Mouse (Mus musculus): ENCODE data around the gene Ddx10. TPM values are rescaled to one million over a fixed set of nuclear protein-coding genes. Genes with fewer than 3 reads are reported as not detected.

Gene Ddx10
- polyA plus RNA-seq, 1 experiment from 2014 or later = 27.1 TPM

GRCm38 (mm10) chr9:53075931-53076330, 171.9 kb downstream of the Ddx10 start:
- Histone ChIP-seq H3K9me3 (ENCODE audit: control insufficient read depth, low read depth, low read length) (no peaks in the 10 kb centered on the region), H3K27me3 (ENCODE audit: control insufficient read depth, insufficient read depth, low read length) (no peaks in the 10 kb centered on the region), H3K27ac (ENCODE audit: low read length) (no peak overlapping the region), H3K9ac (replicated peaks; ENCODE audit: low read depth, low read length) (no peak overlapping the region), H3K4me1 (ENCODE audit: control insufficient read depth, insufficient read depth, low read length) (no peaks in the 10 kb centered on the region), H3K4me2 (replicated peaks; ENCODE audit: low read depth, low read length) (no peak overlapping the region), H3K4me3 (ENCODE audit: low read depth, low read length) (no peak overlapping the region), H3K36me3 (ENCODE audit: control insufficient read depth, insufficient read depth, low read length) (no peaks in the 10 kb centered on the region)
- 68% methylated on average over 3 of the region's 3 CpGs for WGBS
- no peak for ATAC-seq (ENCODE audit: insufficient number of reproducible peaks, insufficient read depth, low FRiP score, low read depth)

GRCm38 (mm10) chr9:53074443-53074842, 173.4 kb downstream of the Ddx10 start:
- no peak overlapping the region for H3K4me2 ChIP-seq (replicated peaks; ENCODE audit: low read depth, low read length)
- no peaks in the 10 kb centered on the region for H3K9me3 ChIP-seq (ENCODE audit: control insufficient read depth, low read depth, low read length)
- 70% methylated on average over 3 of the region's 3 CpGs for WGBS
- no peak overlapping the region for H3K9ac ChIP-seq (replicated peaks; ENCODE audit: low read depth, low read length)
- no peaks in the 10 kb centered on the region for H3K36me3 ChIP-seq (ENCODE audit: control insufficient read depth, insufficient read depth, low read length)
- H3K27ac ChIP-seq (ENCODE audit: low read length) = no peak overlapping the region
- ATAC-seq (ENCODE audit: insufficient number of reproducible peaks, insufficient read depth, low FRiP score, low read depth) = no peak
- H3K4me3 ChIP-seq (ENCODE audit: low read depth, low read length) = no peak overlapping the region
- no peaks in the 10 kb centered on the region for H3K27me3 ChIP-seq (ENCODE audit: control insufficient read depth, insufficient read depth, low read length)
- H3K4me1 ChIP-seq (ENCODE audit: control insufficient read depth, insufficient read depth, low read length) = no peaks in the 10 kb centered on the region

- Histone ChIP-seq H3K36me3 (ENCODE audit: control insufficient read depth, insufficient read depth, low read length) (no peaks in the 10 kb centered on the region), H3K27me3 (ENCODE audit: control insufficient read depth, insufficient read depth, low read length) (no peaks in the 10 kb centered on the region), H3K4me1 (ENCODE audit: control insufficient read depth, insufficient read depth, low read length) (no peaks in the 10 kb centered on the region), H3K27ac (ENCODE audit: low read length) (no peak overlapping the region), H3K4me2 (replicated peaks; ENCODE audit: low read depth, low read length) (no peak overlapping the region), H3K4me3 (ENCODE audit: low read depth, low read length) (no peak overlapping the region), H3K9me3 (ENCODE audit: control insufficient read depth, low read depth, low read length) (no peaks in the 10 kb centered on the region), H3K9ac (replicated peaks; ENCODE audit: low read depth, low read length) (no peak overlapping the region)
- ATAC-seq (ENCODE audit: insufficient number of reproducible peaks, insufficient read depth, low FRiP score, low read depth) = no peak
- WGBS = 73% methylated on average over 10 of the region's 10 CpGs
These were observed 174.2 kb downstream of the Ddx10 start for GRCm38 (mm10) chr9:53073576-53074112.

GRCm38 (mm10) chr9:53072088-53072487, 175.8 kb downstream of the Ddx10 start:
- no peak for ATAC-seq (ENCODE audit: insufficient number of reproducible peaks, insufficient read depth, low FRiP score, low read depth)
- 80% methylated on average over 9 of the region's 9 CpGs for WGBS
- no peak overlapping the region for H3K27ac ChIP-seq (ENCODE audit: low read length)

GRCm38 (mm10) chr9:53070875-53071524, 176.9 kb downstream of the Ddx10 start:
- H3K36me3 ChIP-seq (ENCODE audit: control insufficient read depth, insufficient read depth, low read length) = no peaks in the 10 kb centered on the region

More at GRCm38 (mm10) chr9:53072088-53072487, 175.8 kb downstream of the Ddx10 start:
- Histone ChIP-seq H3K27me3 (ENCODE audit: control insufficient read depth, insufficient read depth, low read length) (no peaks in the 10 kb centered on the region), H3K4me3 (ENCODE audit: low read depth, low read length) (no peak overlapping the region), H3K9ac (replicated peaks; ENCODE audit: low read depth, low read length) (no peak overlapping the region), H3K36me3 (ENCODE audit: control insufficient read depth, insufficient read depth, low read length) (no peaks in the 10 kb centered on the region), H3K4me2 (replicated peaks; ENCODE audit: low read depth, low read length) (no peak overlapping the region), H3K9me3 (ENCODE audit: control insufficient read depth, low read depth, low read length) (no peaks in the 10 kb centered on the region), H3K4me1 (ENCODE audit: control insufficient read depth, insufficient read depth, low read length) (no peaks in the 10 kb centered on the region)

GRCm38 (mm10) chr9:53068166-53068565, 179.7 kb downstream of the Ddx10 start:
- Histone ChIP-seq H3K36me3 (ENCODE audit: control insufficient read depth, insufficient read depth, low read length) (no peaks in the 10 kb centered on the region), H3K9me3 (ENCODE audit: control insufficient read depth, low read depth, low read length) (no peaks in the 10 kb centered on the region), H3K27me3 (ENCODE audit: control insufficient read depth, insufficient read depth, low read length) (no peaks in the 10 kb centered on the region), H3K9ac (replicated peaks; ENCODE audit: low read depth, low read length) (no peak overlapping the region), H3K4me2 (replicated peaks; ENCODE audit: low read depth, low read length) (no peak overlapping the region), H3K4me1 (ENCODE audit: control insufficient read depth, insufficient read depth, low read length) (no peaks in the 10 kb centered on the region), H3K4me3 (ENCODE audit: low read depth, low read length) (no peak overlapping the region), H3K27ac (ENCODE audit: low read length) (no peak overlapping the region)
- 93% methylated on average over 5 of the region's 5 CpGs for WGBS
- no peak for ATAC-seq (ENCODE audit: insufficient number of reproducible peaks, insufficient read depth, low FRiP score, low read depth)

More at GRCm38 (mm10) chr9:53070875-53071524, 176.9 kb downstream of the Ddx10 start:
- Histone ChIP-seq H3K9me3 (ENCODE audit: control insufficient read depth, low read depth, low read length) (no peaks in the 10 kb centered on the region), H3K9ac (replicated peaks; ENCODE audit: low read depth, low read length) (no peak overlapping the region), H3K4me3 (ENCODE audit: low read depth, low read length) (no peak overlapping the region), H3K4me2 (replicated peaks; ENCODE audit: low read depth, low read length) (no peak overlapping the region), H3K4me1 (ENCODE audit: control insufficient read depth, insufficient read depth, low read length) (no peaks in the 10 kb centered on the region), H3K27me3 (ENCODE audit: control insufficient read depth, insufficient read depth, low read length) (no peaks in the 10 kb centered on the region), H3K27ac (ENCODE audit: low read length) (no peak overlapping the region)
- no peak for ATAC-seq (ENCODE audit: insufficient number of reproducible peaks, insufficient read depth, low FRiP score, low read depth)
- 75% methylated on average over 12 of the region's 12 CpGs for WGBS

- H3K9ac ChIP-seq (replicated peaks; ENCODE audit: low read depth, low read length) = no peak overlapping the region
- H3K4me2 ChIP-seq (replicated peaks; ENCODE audit: low read depth, low read length) = no peak overlapping the region
- no peak overlapping the region for H3K27ac ChIP-seq (ENCODE audit: low read length)
- H3K4me1 ChIP-seq (ENCODE audit: control insufficient read depth, insufficient read depth, low read length) = no peaks in the 10 kb centered on the region
- no peaks in the 10 kb centered on the region for H3K27me3 ChIP-seq (ENCODE audit: control insufficient read depth, insufficient read depth, low read length)
- no peak overlapping the region for H3K4me3 ChIP-seq (ENCODE audit: low read depth, low read length)
- no peaks in the 10 kb centered on the region for H3K36me3 ChIP-seq (ENCODE audit: control insufficient read depth, insufficient read depth, low read length)
- H3K9me3 ChIP-seq (ENCODE audit: control insufficient read depth, low read depth, low read length) = no peaks in the 10 kb centered on the region; the same call in 1 of the 2 replicates
- 0 out of 2 replicates have a peak, but pooled peaks have one; percentile 33 for ATAC-seq (ENCODE audit: insufficient number of reproducible peaks, insufficient read depth, low FRiP score, low read depth)
- WGBS = 22% methylated on average over 4 of the region's 4 CpGs
These were observed 181.4 kb downstream of the Ddx10 start for GRCm38 (mm10) chr9:53066428-53066827.

GRCm38 (mm10) chr9:53065028-53065427, 182.8 kb downstream of the Ddx10 start:
- H3K9me3 ChIP-seq (ENCODE audit: control insufficient read depth, low read depth, low read length) = no peaks in the 10 kb centered on the region; the same call in 1 of the 2 replicates
- 61% methylated on average over 2 of the region's 2 CpGs for WGBS

More at GRCm38 (mm10) chr9:53065028-53065427, 182.8 kb downstream of the Ddx10 start:
- H3K4me2 ChIP-seq (replicated peaks; ENCODE audit: low read depth, low read length) = no peak overlapping the region
- H3K4me1 ChIP-seq (ENCODE audit: control insufficient read depth, insufficient read depth, low read length) = no peaks in the 10 kb centered on the region
- ATAC-seq (ENCODE audit: insufficient number of reproducible peaks, insufficient read depth, low FRiP score, low read depth) = no peak
- H3K27ac ChIP-seq (ENCODE audit: low read length) = no peak overlapping the region
- H3K9ac ChIP-seq (replicated peaks; ENCODE audit: low read depth, low read length) = no peak overlapping the region
- H3K4me3 ChIP-seq (ENCODE audit: low read depth, low read length) = no peak overlapping the region
- H3K27me3 ChIP-seq (ENCODE audit: control insufficient read depth, insufficient read depth, low read length) = no peaks in the 10 kb centered on the region
- no peaks in the 10 kb centered on the region for H3K36me3 ChIP-seq (ENCODE audit: control insufficient read depth, insufficient read depth, low read length)
